Mouse (Mus musculus): ENCODE data around the gene Ache. TPM values are rescaled to one million over a fixed set of nuclear protein-coding genes. Genes with fewer than 3 reads are reported as not detected.
"Not testable (repeated sequence)": the region's sequence is repeated elsewhere in the genome, so short reads cannot be mapped to it uniquely, and the experiment has no call there.

Ache gene
- 12.6 and 13.1 TPM in 2 replicates for polyA plus RNA-seq (2016; fragmentation: Nextera tagmentation; extraction: Ambion mirVana)

DNA sequence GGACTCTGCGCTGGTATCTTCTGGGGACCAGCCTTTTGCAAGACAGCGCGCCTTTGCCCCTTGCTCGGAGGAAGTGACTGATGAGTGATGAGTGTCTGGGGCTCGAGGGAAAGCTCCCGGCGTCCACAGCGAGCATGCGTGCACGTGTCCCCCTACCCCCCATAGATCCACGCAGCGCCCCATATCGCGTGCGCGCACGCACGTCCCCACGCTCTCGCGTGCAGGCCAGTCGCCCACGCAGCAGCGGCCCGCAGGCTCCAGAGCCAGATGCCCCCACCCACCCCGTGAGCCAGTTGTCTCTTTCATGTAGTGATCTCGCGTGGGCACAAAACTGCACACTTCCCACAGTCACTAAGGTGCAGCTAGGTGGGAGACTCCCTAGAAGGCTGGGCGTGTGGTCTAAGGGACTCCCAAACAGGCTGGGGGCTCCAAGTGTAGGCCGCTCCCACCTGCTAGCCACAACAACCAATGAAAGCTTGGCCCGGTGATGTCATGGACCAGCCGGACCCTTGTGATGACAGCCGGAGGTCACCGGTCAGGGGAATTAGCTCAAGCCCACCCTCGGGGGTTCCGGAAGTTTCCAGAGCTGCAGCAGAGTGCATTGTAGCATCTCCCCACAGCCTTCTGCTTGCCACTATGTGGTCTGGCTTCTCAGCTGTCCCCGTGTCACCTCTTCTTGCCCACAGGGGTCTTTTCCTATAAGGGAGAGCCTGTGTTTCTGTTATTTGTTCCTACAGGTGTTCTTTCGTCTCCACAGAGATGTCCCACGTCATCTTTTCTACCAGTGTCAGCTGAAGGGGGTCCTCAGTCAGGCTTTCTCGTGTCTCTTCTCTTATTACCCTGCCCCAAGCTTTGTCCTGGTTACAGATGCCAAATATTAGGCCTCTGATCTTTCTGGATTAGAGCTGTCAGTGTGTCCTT lies at the start of gene Ache:
Gene Ache (plus strand): TSS at position 488 of the 921 bp plus-strand sequence.
- Histone ChIP-seq H3K9ac (peak within 1 kb of the TSS; percentile 71), H3K4me1 (peaks cover 24% of the 10 kb centered on the region), H3K27ac (peak within 1 kb of the TSS; percentile 60), H3K4me3 (peak within 1 kb of the TSS; percentile 46), H3K4me2 (replicated peaks) (peak within 1 kb of the TSS; percentile 93), H3K36me3 (no peaks in the 10 kb centered on the region), H3K27me3 (peaks cover 57% of the 10 kb centered on the region), H3K9me3 (replicated peaks) (no peaks in the 10 kb centered on the region)
- WGBS: 1% methylated on average over 40 of the region's 40 CpGs
- ATAC-seq (ENCODE audit: low FRiP score): peak; percentile 70

DNA sequence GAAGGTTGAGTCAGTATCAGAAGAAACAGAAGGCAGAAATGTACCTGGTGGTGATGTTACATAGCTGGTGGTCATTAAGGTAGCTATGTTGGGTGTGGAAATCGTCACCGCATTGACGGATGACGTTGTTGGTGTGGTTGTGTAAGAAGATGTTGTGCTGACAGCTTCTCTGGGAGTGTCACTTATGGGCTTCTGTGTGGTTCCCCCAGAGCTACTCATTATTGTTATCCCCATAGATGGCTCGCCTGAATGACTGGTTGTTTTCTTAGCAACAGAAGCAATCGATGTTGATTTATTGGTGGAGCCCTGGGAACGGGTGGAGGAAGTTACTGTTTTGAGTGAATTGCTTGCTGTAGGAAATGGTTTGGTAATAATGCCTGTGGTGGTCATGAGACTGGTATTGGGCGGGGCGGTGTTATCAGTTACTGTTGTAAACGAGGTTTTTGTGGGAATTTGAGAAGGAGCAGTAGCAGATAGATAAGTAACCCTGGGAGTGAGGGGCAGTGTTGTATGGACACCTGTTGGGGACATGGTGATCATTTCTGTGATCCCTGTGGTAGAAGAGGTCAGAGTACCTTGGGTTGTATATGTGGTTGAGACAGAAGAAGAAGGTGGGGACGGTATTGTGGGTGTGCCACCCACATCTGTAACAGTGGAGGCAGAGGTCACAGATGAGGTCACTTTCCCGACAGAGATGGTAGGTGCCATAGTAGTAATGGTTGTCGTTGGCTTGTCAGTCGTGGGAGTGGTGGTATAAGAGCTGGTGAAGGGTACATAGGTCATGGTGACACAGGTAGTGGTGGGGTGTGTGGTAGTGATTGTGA lies 23.2 kb upstream of the Ache start:
- Histone ChIP-seq H3K36me3 (no peaks in the 10 kb centered on the region), H3K9ac (no peak overlapping the region), H3K9me3 (replicated peaks) (no peaks in the 10 kb centered on the region), H3K4me2 (replicated peaks) (no peak overlapping the region), H3K4me1 (peaks cover 8% of the 10 kb centered on the region; the same call in 1 of the 2 replicates), H3K27ac (no peak overlapping the region), H3K27me3 (no peaks in the 10 kb centered on the region), H3K4me3 (no peak overlapping the region)
- WGBS: 86% methylated on average over 14 of the region's 14 CpGs
- ATAC-seq (ENCODE audit: low FRiP score): no peak

DNA sequence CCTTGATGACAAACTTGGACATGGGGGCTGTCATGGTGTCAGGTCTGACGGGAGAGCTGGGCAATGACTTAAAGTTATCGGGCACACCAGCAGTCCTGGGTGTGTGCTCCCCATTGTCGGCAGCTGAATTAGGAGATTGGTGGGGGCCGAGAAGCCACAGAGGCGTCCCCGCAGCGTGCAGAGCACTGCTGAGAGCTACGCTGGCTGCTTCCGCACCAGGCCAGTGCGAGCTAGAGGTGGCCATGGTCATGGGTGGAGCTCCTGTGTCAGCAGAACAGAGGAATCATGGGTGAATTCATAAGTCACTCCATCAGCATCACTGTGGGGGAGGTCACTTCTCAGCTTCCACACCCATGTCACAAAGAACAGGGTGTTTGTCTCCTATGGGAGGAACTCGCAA lies 22.5 kb upstream of the Ache start:
- ATAC-seq (ENCODE audit: low FRiP score): no peak
- Histone ChIP-seq H3K9me3 (replicated peaks) (no peaks in the 10 kb centered on the region), H3K36me3 (no peaks in the 10 kb centered on the region), H3K4me1 (peaks cover 8% of the 10 kb centered on the region; the same call in 1 of the 2 replicates), H3K4me2 (replicated peaks) (no peak overlapping the region), H3K9ac (no peak overlapping the region), H3K27ac (no peak overlapping the region), H3K4me3 (no peak overlapping the region), H3K27me3 (no peaks in the 10 kb centered on the region)
- WGBS: 93% methylated on average over 11 of the region's 11 CpGs

DNA sequence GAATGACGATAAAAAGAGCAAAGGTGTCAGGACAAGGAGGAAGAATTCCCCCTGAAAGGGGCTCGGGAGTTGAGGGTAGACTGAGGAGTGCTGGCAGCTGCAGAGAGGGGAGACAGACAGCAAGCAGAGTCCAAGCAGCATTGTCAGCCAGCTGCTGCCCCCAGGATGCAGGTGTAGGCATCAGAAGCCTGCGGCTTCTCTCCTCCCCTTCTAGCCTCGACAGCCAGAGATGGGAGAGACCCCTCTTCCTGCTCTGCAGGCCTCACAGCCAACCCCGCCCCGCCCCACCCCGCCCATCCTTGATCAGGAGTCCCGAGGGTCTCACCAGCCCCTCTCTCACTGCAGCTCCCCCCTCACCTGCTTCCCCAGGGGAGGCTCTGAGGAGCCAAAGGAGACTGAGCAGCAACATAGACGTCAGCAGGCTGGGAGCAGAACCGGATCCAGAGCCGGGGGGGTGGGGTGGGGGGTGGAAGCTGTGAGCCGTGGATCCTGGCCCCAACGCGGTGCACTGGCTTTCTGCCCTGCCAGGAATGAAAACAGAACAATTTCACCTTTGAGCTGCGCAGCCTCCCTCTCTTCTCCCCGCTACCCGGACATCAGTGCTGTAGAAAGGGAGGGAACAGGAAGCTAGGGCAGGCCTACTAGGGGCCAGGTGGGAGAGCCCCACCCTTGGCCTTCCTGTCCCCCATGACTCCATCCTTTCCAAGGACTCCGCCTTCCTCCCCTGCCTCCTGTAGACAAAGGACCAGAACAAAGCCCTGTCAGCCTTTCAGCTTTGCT lies 19.0 kb upstream of the Ache start:
- 0 out of 2 replicates have a peak overlapping the region, but pooled peaks have one; percentile 6 for H3K4me3 ChIP-seq
- ATAC-seq (ENCODE audit: low FRiP score): no peak; the same call in 1 of the 2 replicates
- peaks cover 4% of the 10 kb centered on the region; the same call in 1 of the 2 replicates for H3K9me3 ChIP-seq (replicated peaks)
- WGBS: 23% methylated on average over 15 of the region's 18 CpGs
- no peaks in the 10 kb centered on the region for H3K36me3 ChIP-seq
- H3K4me1 ChIP-seq: peaks cover 8% of the 10 kb centered on the region; the same call in 1 of the 2 replicates
- no peak overlapping the region for H3K27ac ChIP-seq
- peak overlapping the region; percentile 39 for H3K4me2 ChIP-seq (replicated peaks)
- H3K9ac ChIP-seq: 0 out of 2 replicates have a peak overlapping the region, but pooled peaks have one; percentile 27
- no peaks in the 10 kb centered on the region for H3K27me3 ChIP-seq

DNA sequence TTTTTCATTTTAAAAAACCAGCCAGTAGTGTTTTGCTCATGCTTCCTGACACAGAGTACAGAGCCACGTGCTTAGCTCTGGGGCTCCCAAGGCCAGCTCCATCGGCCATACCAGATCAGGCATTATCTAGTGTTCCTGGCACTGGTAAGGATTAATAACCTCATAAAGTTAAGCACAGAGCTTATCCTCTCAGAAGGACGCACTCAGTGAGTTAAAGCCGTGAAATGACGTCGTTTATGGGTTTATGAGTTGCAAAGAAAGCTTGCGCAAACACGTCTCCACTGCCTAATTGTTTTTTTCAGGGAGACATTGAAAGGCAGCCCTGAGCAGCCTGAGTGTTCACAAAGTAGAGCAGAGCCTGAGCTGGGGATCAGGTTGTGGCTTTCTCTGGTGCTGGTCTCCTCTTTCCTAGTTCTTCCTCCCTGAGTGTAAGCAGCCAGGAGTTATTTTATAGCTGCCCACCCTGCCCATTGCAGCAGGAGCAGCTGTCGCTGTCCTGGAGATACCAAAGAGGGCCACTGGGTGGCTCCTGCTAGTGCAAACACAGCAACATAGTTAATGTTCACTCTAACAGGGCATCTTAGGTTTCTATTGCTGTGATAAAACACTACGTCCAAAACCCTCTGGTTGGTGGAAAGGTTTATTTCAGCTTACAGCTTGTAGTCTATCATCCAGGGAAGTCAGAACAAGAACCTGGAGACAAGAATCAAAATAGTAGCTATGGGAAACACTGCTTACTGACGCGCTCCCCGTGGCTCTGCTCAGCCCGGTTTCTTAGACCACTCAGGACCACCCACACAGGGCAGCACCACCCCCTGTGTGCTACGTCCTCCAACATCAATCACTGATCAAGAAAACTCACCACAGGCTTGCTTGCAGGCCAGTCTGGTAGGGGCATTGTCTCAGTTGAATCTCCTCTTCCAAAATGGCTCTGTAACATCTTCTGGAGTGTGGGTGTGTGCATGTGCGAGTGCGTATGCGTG lies 9.7 kb upstream of the Ache start:
- Histone ChIP-seq H3K9me3 (replicated peaks) (peaks cover 4% of the 10 kb centered on the region; the same call in 1 of the 2 replicates), H3K36me3 (no peaks in the 10 kb centered on the region), H3K4me2 (replicated peaks) (peak overlapping the region; percentile 11; the same call in 1 of the 2 replicates), H3K4me3 (no peak overlapping the region), H3K27ac (no peak overlapping the region), H3K9ac (no peak overlapping the region), H3K4me1 (no peaks in the 10 kb centered on the region), H3K27me3 (peaks cover 4% of the 10 kb centered on the region; the same call in 1 of the 2 replicates)
- WGBS: 50% methylated on average over 18 of the region's 18 CpGs
- ATAC-seq (ENCODE audit: low FRiP score): no peak

DNA sequence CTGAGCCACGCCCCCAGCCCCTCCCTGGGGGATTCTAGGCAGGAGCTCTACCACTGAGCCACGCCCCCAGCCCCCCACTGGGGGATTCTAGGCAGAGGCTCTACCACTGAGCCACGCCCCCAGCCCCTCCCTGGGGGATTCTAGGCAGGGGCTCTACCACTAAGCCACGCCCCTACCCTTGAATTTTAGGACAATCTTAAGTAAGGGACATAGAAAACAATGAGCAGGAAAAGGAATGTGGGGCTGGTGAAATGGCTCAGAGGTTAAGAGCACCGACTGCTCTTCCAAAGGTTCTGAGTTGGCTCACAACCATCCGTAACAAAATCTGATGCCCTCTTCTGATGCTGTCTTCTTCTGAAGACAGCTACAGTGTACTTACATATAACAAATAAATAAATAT lies 2.9 kb upstream of the Ache start:
- H3K9me3 ChIP-seq (replicated peaks); H3K27ac ChIP-seq; ATAC-seq (ENCODE audit: low FRiP score); H3K9ac ChIP-seq; H3K4me3 ChIP-seq; H3K36me3 ChIP-seq; H3K4me2 ChIP-seq (replicated peaks): not testable (repeated sequence)
- Histone ChIP-seq H3K4me1 (peaks cover 24% of the 10 kb centered on the region), H3K27me3 (peaks cover 28% of the 10 kb centered on the region)
- 86% methylated on average over 5 of the region's 6 CpGs for WGBS

DNA sequence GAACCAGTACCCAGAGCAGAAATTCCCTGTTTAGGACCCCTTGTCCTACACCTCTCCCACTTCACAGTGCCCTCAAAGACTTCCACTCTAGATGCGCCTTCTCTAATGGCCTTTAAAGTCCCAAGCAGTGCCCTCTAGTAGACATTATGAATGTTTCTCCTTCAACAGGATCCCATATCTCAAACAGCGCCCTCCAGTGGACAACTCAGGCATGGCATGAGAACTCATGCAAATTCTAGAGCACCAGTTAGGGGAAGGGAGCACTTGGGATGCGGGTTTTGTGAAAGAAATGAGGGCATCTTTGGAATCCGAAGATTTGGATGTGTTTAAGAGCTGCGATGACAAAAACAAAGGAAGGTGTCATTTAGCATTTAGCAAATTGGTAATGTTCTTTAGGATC lies 2.3 kb upstream of the Ache start:
- WGBS: 69% methylated on average over 5 of the region's 5 CpGs

DNA sequence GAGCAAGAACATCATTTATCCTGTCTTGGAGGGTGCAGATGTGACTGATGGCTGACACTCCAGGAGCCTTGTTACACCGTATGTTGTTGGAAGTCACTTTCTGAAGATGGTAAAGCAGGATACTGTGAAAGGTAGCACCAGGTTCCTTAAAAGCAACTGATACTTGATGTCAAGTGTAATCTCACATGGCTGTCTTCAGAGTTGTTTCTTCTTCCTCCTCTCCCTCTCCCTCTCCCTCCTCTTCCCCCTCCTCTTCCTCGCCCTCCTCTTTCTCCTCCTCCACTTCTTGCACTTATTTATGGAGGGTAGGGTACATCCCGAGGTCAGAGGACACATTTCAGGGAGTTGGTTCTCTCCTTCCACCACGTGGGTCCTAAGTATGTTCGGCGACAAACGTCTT lies 1.3 kb upstream of the Ache start:
- H3K27ac ChIP-seq: no peak overlapping the region
- peaks cover 24% of the 10 kb centered on the region for H3K4me1 ChIP-seq
- ATAC-seq (ENCODE audit: low FRiP score): no peak
- H3K9ac ChIP-seq: no peak overlapping the region
- H3K27me3 ChIP-seq: peaks cover 44% of the 10 kb centered on the region
- no peaks in the 10 kb centered on the region for H3K9me3 ChIP-seq (replicated peaks)
- H3K4me3 ChIP-seq: no peak overlapping the region
- 54% methylated on average over 7 of the region's 7 CpGs for WGBS
- H3K4me2 ChIP-seq (replicated peaks): no peak overlapping the region
- H3K36me3 ChIP-seq: no peaks in the 10 kb centered on the region

More for the DNA sequence above, 2.3 kb upstream of the Ache start:
- no peak overlapping the region for H3K9ac ChIP-seq
- H3K36me3 ChIP-seq: no peaks in the 10 kb centered on the region
- peaks cover 24% of the 10 kb centered on the region for H3K4me1 ChIP-seq
- ATAC-seq (ENCODE audit: low FRiP score): no peak
- no peaks in the 10 kb centered on the region for H3K9me3 ChIP-seq (replicated peaks)
- H3K27ac ChIP-seq: no peak overlapping the region
- H3K4me2 ChIP-seq (replicated peaks): no peak overlapping the region
- H3K4me3 ChIP-seq: no peak overlapping the region
- peaks cover 35% of the 10 kb centered on the region for H3K27me3 ChIP-seq

DNA sequence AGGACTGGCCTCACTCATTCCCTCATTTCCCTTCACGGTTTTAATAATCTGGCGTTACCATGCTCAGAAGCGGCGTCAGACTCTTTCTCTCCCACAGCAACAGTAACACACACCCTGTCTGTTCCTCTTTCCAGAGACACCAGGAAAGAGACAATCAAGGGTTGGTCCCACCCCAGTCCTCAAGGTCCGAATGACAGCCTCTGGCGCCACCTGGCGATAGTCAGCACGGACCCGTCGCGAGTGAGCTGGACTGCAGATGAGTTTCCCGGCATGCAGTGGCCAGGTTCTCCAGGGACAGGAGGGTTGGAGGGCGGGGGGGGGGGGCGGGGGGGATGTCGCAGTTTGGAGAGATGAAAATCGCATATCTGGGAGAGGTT lies 676 bp upstream of the Ache start:
- H3K9me3 ChIP-seq (replicated peaks): no peaks in the 10 kb centered on the region
- no peaks in the 10 kb centered on the region for H3K36me3 ChIP-seq
- WGBS: under 1% methylated on average over 14 of the region's 16 CpGs
- peak overlapping the region; percentile 58 for H3K9ac ChIP-seq
- peak; percentile 77 for ATAC-seq (ENCODE audit: low FRiP score)
- peaks cover 51% of the 10 kb centered on the region for H3K27me3 ChIP-seq
- peak overlapping the region; percentile 60; the same call in 1 of the 2 replicates for H3K27ac ChIP-seq
- H3K4me1 ChIP-seq: peaks cover 24% of the 10 kb centered on the region
- H3K4me2 ChIP-seq (replicated peaks): peak overlapping the region; percentile 93
- H3K4me3 ChIP-seq: peak overlapping the region; percentile 46

DNA sequence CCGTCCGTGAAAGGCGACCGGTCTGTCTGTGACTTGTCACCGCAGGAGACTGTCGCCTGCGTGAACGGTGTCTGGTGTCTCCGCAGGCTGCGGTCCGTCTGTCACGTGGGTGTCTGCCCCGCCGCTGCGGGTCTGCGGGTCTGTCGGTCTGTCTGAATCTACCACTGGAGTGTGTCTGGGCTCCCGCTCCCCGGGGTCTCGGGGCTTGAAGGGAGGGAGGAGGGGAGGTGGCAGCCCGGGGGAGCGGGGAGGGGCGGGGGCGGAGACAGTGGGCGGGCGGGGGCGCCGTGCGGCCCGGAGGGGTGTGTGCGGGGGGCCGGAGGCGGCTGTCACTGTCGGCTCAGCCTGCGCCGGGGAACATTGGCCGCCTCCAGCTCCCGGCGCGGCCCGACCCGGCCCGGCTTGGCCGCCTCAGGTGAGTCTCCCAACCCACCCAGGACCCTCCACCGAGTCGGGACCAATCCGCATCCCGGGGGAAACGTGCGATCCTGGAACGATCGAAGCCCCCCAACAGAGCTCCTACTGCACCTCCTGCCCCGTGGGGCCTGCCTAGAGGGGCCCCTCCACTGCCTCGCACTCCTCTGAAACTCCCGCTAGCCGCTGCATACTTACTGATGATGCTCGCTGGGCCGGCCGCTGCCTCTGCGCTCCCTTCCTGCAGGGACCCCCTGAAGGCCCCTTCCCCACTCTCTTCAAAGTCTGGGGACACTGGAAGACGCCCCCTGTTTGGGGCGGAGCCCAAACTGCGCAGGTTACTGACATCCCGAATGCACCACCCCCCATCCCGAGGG lies 829 bp downstream of the Ache start:
- Histone ChIP-seq H3K9ac (peak overlapping the region; percentile 71), H3K4me2 (replicated peaks) (peak overlapping the region; percentile 93), H3K9me3 (replicated peaks) (no peaks in the 10 kb centered on the region), H3K36me3 (no peaks in the 10 kb centered on the region), H3K4me3 (peak overlapping the region; percentile 46), H3K27me3 (peaks cover 61% of the 10 kb centered on the region), H3K27ac (peak overlapping the region; percentile 60; the same call in 1 of the 2 replicates), H3K4me1 (peaks cover 28% of the 10 kb centered on the region)
- WGBS: under 1% methylated on average over 47 of the region's 65 CpGs
- peak; percentile 35; the same call in 1 of the 2 replicates for ATAC-seq (ENCODE audit: low FRiP score)

Data from hindbrain, embryonic 12.5 days (tissue).